Mouse (Mus musculus) kidney, postnatal 0 days (tissue): ENCODE measurements around the gene Zswim3. TPM values are rescaled to one million over a fixed set of nuclear protein-coding genes. Genes with fewer than 3 reads are reported as not detected.
A peak's percentile ranks its signal among the peaks of the same experiment; 100 is the strongest.

ENCODE experiments used
- ATAC-seq: fragments of 200-750 bp; cut with Nextera tagmentation; replicated peaks from 2 replicates; pipeline ENCODE4 v1.8.0; 2017; ENCODE audit warnings: low read depth, moderate number of reproducible peaks, moderate TSS enrichment, moderate library complexity; ENCODE audit not compliant: low FRiP score
- DNase-seq: peaks from one replicate; pipeline ENCODE4 v3.0.0-alpha.2; 2016; ENCODE audit warnings: low spot score
- H3K27ac ChIP-seq: fragments of 300-500 bp; sonication (generic); 2 replicates; pipeline ENCODE4 v1.5.1; 2014; ENCODE audit warnings: mild to moderate bottlenecking
- H3K27me3 ChIP-seq: fragments of 300-500 bp; sonication (generic); 2 replicates; pipeline ENCODE4 v1.6.1; 2014; ENCODE audit warnings: low read length, mixed read lengths; ENCODE audit not compliant: insufficient read depth
- H3K36me3 ChIP-seq: fragments of 300-500 bp; sonication (generic); 2 replicates; pipeline ENCODE4 v1.6.1; 2014; ENCODE audit warnings: low read length, mixed read lengths; ENCODE audit not compliant: insufficient read depth
- H3K4me1 ChIP-seq: fragments of 300-500 bp; sonication (generic); replicated peaks from 2 replicates; pipeline ENCODE4 v1.6.1; 2014; ENCODE audit warnings: antibody characterized with exemption, low read length, mixed read lengths; ENCODE audit not compliant: insufficient read depth
- H3K4me2 ChIP-seq: fragments of 300-500 bp; sonication (generic); 2 replicates; pipeline ENCODE4 v1.6.1; 2014; ENCODE audit warnings: mild to moderate bottlenecking, low read length, moderate library complexity, mixed read lengths
- H3K4me3 ChIP-seq: fragments of 300-500 bp; sonication (generic); replicated peaks from 2 replicates; pipeline ENCODE4 v1.5.1; 2014; ENCODE audit warnings: low read depth, low read length
- H3K9ac ChIP-seq: fragments of 300-500 bp; sonication (generic); 2 replicates; pipeline ENCODE4 v1.6.1; 2014; ENCODE audit warnings: low read depth, low read length
- H3K9me3 ChIP-seq: fragments of 300-500 bp; sonication (generic); replicated peaks from 2 replicates; pipeline ENCODE4 v1.6.1; 2016; ENCODE audit warnings: low read length, inconsistent platforms, mixed read lengths
- CTCF ChIP-seq: IDR thresholded peaks from 2 replicates; pipeline ENCODE4 v1.5.1; 2016; ENCODE audit warnings: antibody characterized with exemption, low read depth, mild to moderate bottlenecking, moderate library complexity
- WGBS: fragments of 180-500 bp; shearing (Covaris S2); extraction: QIAGEN DNeasy Blood & Tissue Kit; methylation state at CpG from one replicate; pipeline ENCODE4 v1.1.7; 2014; 5-methylcytosine and 5-hydroxymethylcytosine counted together
- polyA plus RNA-seq: library from polyadenylated mRNA; unstranded; fragments of >200 nt; fragmentation: Nextera tagmentation; extraction: Ambion mirVana; gene quantifications from 2 replicates; pipeline ENCODE4 v1.2.1, GENCODE M21; 2015

Gene Zswim3
- polyA plus RNA-seq, 1 experiment from 2014 or later, result 5.2 TPM

DNA sequence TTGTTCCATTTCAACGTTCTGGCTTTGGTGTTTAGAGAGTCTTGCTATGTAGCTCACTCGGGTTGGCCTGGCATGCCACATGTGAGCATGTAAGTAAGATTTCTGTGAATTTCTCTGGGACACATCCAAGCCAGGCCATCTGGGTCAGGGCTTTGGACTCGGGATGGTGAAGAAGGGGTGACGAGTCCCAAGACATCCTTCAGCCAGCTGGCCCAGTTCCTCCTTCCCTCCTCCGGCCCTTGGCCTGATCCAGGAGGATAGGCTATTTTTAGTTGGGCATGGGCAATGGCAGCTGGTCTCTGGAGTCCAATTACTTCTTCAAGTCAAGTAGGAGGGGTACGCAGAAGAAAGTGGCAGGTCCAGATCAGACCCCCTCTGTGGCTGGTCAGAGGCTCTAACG, 26.1 kb upstream of the Zswim3 start:
- no peak overlapping the region for H3K4me3 ChIP-seq
- ATAC-seq (no peak), DNase-seq (no peak)
- WGBS, result 67% methylated on average over 7 of the region's 7 CpGs
- H3K4me1 ChIP-seq, result no peaks in the 10 kb centered on the region
- no peak overlapping the region for H3K4me2 ChIP-seq
- TF ChIP-seq CTCF, result no peak
- H3K27me3 ChIP-seq, result no peaks in the 10 kb centered on the region
- H3K27ac ChIP-seq, result no peak overlapping the region
- H3K9me3 ChIP-seq, result no peaks in the 10 kb centered on the region
- no peak overlapping the region for H3K9ac ChIP-seq
- H3K36me3 ChIP-seq, result no peaks in the 10 kb centered on the region

- 63% methylated on average over 8 of the region's 8 CpGs for WGBS
- no peaks in the 10 kb centered on the region for H3K27me3 ChIP-seq
- H3K9me3 ChIP-seq, result no peaks in the 10 kb centered on the region
- no peak within 1 kb of the TSS for H3K9ac ChIP-seq
- no peaks in the 10 kb centered on the region for H3K36me3 ChIP-seq
- no peak within 1 kb of the TSS for H3K27ac ChIP-seq
- TF ChIP-seq CTCF, result no peak
- H3K4me1 ChIP-seq, result no peaks in the 10 kb centered on the region
- ATAC-seq (no peak; the same call in 1 of the 2 replicates), DNase-seq (no peak)
- no peak within 1 kb of the TSS for H3K4me2 ChIP-seq
- no peak within 1 kb of the TSS for H3K4me3 ChIP-seq
Observed at GRCm38 (mm10) chr2:164779481-164780086, 25.3 kb upstream of the Zswim3 start, which contains the start of gene Tnnc2. Gene Tnnc2, minus strand, starts transcription at chr2:164779967.

GRCm38 (mm10) chr2:164781876-164782275, 23.0 kb upstream of the Zswim3 start:
- Histone ChIP-seq H3K9me3 (no peaks in the 10 kb centered on the region), H3K4me3 (no peak overlapping the region), H3K27ac (no peak overlapping the region), H3K4me1 (no peaks in the 10 kb centered on the region; the same call in 1 of the 2 replicates), H3K4me2 (no peak overlapping the region), H3K9ac (no peak overlapping the region), H3K36me3 (no peaks in the 10 kb centered on the region), H3K27me3 (no peaks in the 10 kb centered on the region)
- ATAC-seq (no peak), DNase-seq (no peak)
- no peak for TF ChIP-seq CTCF
- 73% methylated on average over 4 of the region's 4 CpGs for WGBS

DNA sequence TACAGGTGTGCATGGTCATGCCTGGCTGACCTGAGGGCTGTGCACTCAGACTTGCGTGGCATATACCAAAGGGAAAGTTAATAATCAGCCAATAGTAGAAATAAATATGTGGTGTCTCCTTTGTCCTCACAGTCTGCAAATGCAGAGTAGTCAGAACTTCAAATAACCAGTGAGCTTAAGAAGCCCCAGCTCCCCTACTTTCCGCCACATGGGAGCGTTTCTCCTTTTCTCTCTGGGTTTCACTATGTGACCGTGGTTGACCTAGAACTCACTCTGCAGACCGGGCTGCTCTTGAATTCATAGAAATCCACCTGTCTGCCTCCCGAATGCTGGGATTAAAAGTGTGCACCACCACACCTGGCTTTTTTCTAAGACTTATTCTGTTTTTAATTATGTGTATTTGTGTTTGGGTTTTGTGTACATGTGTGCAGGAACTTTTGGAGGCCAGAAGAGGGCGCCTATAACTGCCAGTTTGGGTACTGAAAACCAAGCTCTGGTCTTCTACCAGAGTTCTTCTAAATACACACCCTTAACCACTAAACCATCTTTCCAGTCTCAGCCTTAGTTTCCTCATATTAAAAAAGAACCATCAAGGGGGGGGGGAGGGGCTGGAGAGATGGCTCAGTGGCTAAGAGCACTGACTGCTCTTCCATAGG, 20.8 kb upstream of the Zswim3 start:
- Histone ChIP-seq H3K27ac (no peak overlapping the region), H3K4me1 (no peaks in the 10 kb centered on the region; the same call in 1 of the 2 replicates), H3K4me2 (no peak overlapping the region), H3K27me3 (no peaks in the 10 kb centered on the region), H3K9me3 (no peaks in the 10 kb centered on the region), H3K36me3 (no peaks in the 10 kb centered on the region), H3K9ac (no peak overlapping the region), H3K4me3 (no peak overlapping the region)
- peak; percentile 62 for TF ChIP-seq CTCF
- 70% methylated on average over 7 of the region's 7 CpGs for WGBS
- ATAC-seq (no peak), DNase-seq (peak; percentile 60)

- H3K27ac ChIP-seq, result peak overlapping the region; percentile 90
- peak overlapping the region; percentile 67 for H3K4me3 ChIP-seq
- no peaks in the 10 kb centered on the region; the same call in 1 of the 2 replicates for H3K4me1 ChIP-seq
- H3K9ac ChIP-seq, result peak overlapping the region; percentile 76
- no peaks in the 10 kb centered on the region for H3K36me3 ChIP-seq
- WGBS, result 3% methylated on average over 7 of the region's 7 CpGs
- no peak for TF ChIP-seq CTCF
- no peaks in the 10 kb centered on the region for H3K9me3 ChIP-seq
- no peak for DNase-seq
- no peak for ATAC-seq
- no peaks in the 10 kb centered on the region for H3K27me3 ChIP-seq
- peak overlapping the region; percentile 75 for H3K4me2 ChIP-seq
Observed at GRCm38 (mm10) chr2:164784869-164785420, 20.0 kb upstream of the Zswim3 start.

GRCm38 (mm10) chr2:164785481-164786387, 19.2 kb upstream of the Zswim3 start, which contains the start of gene Snx21:
Gene Snx21, plus strand, starts transcription at chr2:164785823.
- Histone ChIP-seq H3K4me2 (peak within 1 kb of the TSS; percentile 75), H3K4me1 (no peaks in the 10 kb centered on the region; the same call in 1 of the 2 replicates), H3K27ac (peak within 1 kb of the TSS; percentile 90), H3K9me3 (no peaks in the 10 kb centered on the region), H3K27me3 (no peaks in the 10 kb centered on the region), H3K36me3 (peaks cover 4% of the 10 kb centered on the region; the same call in 1 of the 2 replicates), H3K9ac (peak within 1 kb of the TSS; percentile 76), H3K4me3 (peak within 1 kb of the TSS; percentile 67)
- WGBS, result under 1% methylated on average over 75 of the region's 89 CpGs
- peak; percentile 87 for ATAC-seq
- TF ChIP-seq CTCF, result peak; percentile 65
- peak; percentile 92 for DNase-seq
